Mouse (Mus musculus): ENCODE results near the gene Sec11a. TPM values are rescaled to one million over a fixed set of nuclear protein-coding genes. Genes with fewer than 3 reads are reported as not detected.

The Sec11a gene
- polyA plus RNA-seq, 2 experiments: 50.0 to 89.0 TPM

GRCm38 (mm10) chr7:80897134-80897533, 50.4 kb downstream of the Sec11a start:
- TF ChIP-seq CTCF (IDR thresholded peaks at IDR 0.05; ENCODE audit: low read depth): no peak
- TF ChIP-seq EP300 (IDR thresholded peaks at IDR 0.05; ENCODE audit: low read depth): no peak
- Histone ChIP-seq H3K4me3 (ENCODE audit: insufficient read depth in 1 of 2, low read depth in 2 of 2, low read length in 2 of 2) (no peak overlapping the region), H3K9me3 (ENCODE audit: control insufficient read depth, low read length) (no peaks in the 10 kb centered on the region), H3K4me1 (replicated peaks; ENCODE audit: control insufficient read depth in 2 of 2, insufficient read depth in 2 of 2, low read length in 1 of 2) (peaks cover 3 to 6% of the 10 kb centered on the region in 2 experiments), H3K4me2 (ENCODE audit: low read depth) (no peak overlapping the region), H3K27ac (no peak overlapping the region), H3K36me3 (replicated peaks; ENCODE audit: control insufficient read depth, insufficient read depth, low read depth) (peaks cover 27% of the 10 kb centered on the region), H3K27me3 (ENCODE audit: control insufficient read depth, insufficient read depth, low read length) (no peaks in the 10 kb centered on the region), H3K9ac (replicated peaks) (no peak overlapping the region)
- 78% methylated on average over 7 of the region's 7 CpGs for WGBS (ENCODE audit: insufficient replicate concordance)
- DNase-seq (ENCODE audit: low read depth in 3 of 3, low spot score in 3 of 3) (no peak), ATAC-seq (ENCODE audit: insufficient read depth) (no peak)

- Histone ChIP-seq H3K27me3 (ENCODE audit: control insufficient read depth, insufficient read depth, low read length) (no peaks in the 10 kb centered on the region), H3K9me3 (ENCODE audit: control insufficient read depth, low read length) (no peaks in the 10 kb centered on the region), H3K9ac (replicated peaks) (no peak overlapping the region), H3K36me3 (replicated peaks; ENCODE audit: control insufficient read depth, insufficient read depth, low read depth) (peaks cover 35% of the 10 kb centered on the region), H3K27ac (no peak overlapping the region), H3K4me2 (ENCODE audit: low read depth) (no peak overlapping the region), H3K4me3 (ENCODE audit: insufficient read depth in 1 of 2, low read depth in 2 of 2, low read length in 2 of 2) (no peak overlapping the region), H3K4me1 (replicated peaks; ENCODE audit: control insufficient read depth in 2 of 2, insufficient read depth in 2 of 2, low read length in 1 of 2) (no peaks in the 10 kb centered on the region)
- DNase-seq (ENCODE audit: low read depth in 3 of 3, low spot score in 3 of 3) (no peak), ATAC-seq (ENCODE audit: insufficient read depth) (no peak)
- 82% methylated on average over 14 of the region's 14 CpGs for WGBS (ENCODE audit: insufficient replicate concordance)
- no peak for TF ChIP-seq CTCF (IDR thresholded peaks at IDR 0.05; ENCODE audit: low read depth)
- no peak for TF ChIP-seq EP300 (IDR thresholded peaks at IDR 0.05; ENCODE audit: low read depth)
Observed at GRCm38 (mm10) chr7:80894815-80895519, 52.6 kb downstream of the Sec11a start.

- ATAC-seq (ENCODE audit: insufficient read depth) (no peak), DNase-seq (ENCODE audit: low read depth in 3 of 3, low spot score in 3 of 3) (no peak)
- peaks cover 35% of the 10 kb centered on the region for H3K36me3 ChIP-seq (replicated peaks; ENCODE audit: control insufficient read depth, insufficient read depth, low read depth)
- H3K4me2 ChIP-seq (ENCODE audit: low read depth): no peak overlapping the region
- H3K9me3 ChIP-seq (ENCODE audit: control insufficient read depth, low read length): no peaks in the 10 kb centered on the region
- no peaks in the 10 kb centered on the region; a peak in 1 of 4 replicates for H3K4me1 ChIP-seq (replicated peaks; ENCODE audit: control insufficient read depth in 2 of 2, insufficient read depth in 2 of 2, low read length in 1 of 2)
- no peak for TF ChIP-seq EP300 (IDR thresholded peaks at IDR 0.05; ENCODE audit: low read depth)
- no peak overlapping the region for H3K4me3 ChIP-seq (ENCODE audit: insufficient read depth in 1 of 2, low read depth in 2 of 2, low read length in 2 of 2)
- 79% methylated on average over 7 of the region's 7 CpGs for WGBS (ENCODE audit: insufficient replicate concordance)
- no peak overlapping the region for H3K27ac ChIP-seq
- no peak overlapping the region for H3K9ac ChIP-seq (replicated peaks)
- no peaks in the 10 kb centered on the region for H3K27me3 ChIP-seq (ENCODE audit: control insufficient read depth, insufficient read depth, low read length)
Observed at GRCm38 (mm10) chr7:80894196-80894595, 53.4 kb downstream of the Sec11a start.

- 76% methylated on average over 6 of the region's 6 CpGs for WGBS (ENCODE audit: insufficient replicate concordance)
- H3K4me2 ChIP-seq (ENCODE audit: low read depth): no peak overlapping the region
- no peaks in the 10 kb centered on the region for H3K27me3 ChIP-seq (ENCODE audit: control insufficient read depth, insufficient read depth, low read length)
- H3K27ac ChIP-seq: no peak overlapping the region
- no peak overlapping the region for H3K4me3 ChIP-seq (ENCODE audit: insufficient read depth in 1 of 2, low read depth in 2 of 2, low read length in 2 of 2)
- peaks cover 35% of the 10 kb centered on the region for H3K36me3 ChIP-seq (replicated peaks; ENCODE audit: control insufficient read depth, insufficient read depth, low read depth)
- no peaks in the 10 kb centered on the region for H3K9me3 ChIP-seq (ENCODE audit: control insufficient read depth, low read length)
- TF ChIP-seq CTCF (IDR thresholded peaks at IDR 0.05; ENCODE audit: low read depth) (no peak), EP300 (IDR thresholded peaks at IDR 0.05; ENCODE audit: low read depth) (no peak)
- no peaks in the 10 kb centered on the region; a peak in 1 of 4 replicates for H3K4me1 ChIP-seq (replicated peaks; ENCODE audit: control insufficient read depth in 2 of 2, insufficient read depth in 2 of 2, low read length in 1 of 2)
- ATAC-seq (ENCODE audit: insufficient read depth) (no peak), DNase-seq (ENCODE audit: low read depth in 3 of 3, low spot score in 3 of 3) (no peak)
- H3K9ac ChIP-seq (replicated peaks): no peak overlapping the region
Observed at GRCm38 (mm10) chr7:80893753-80894129, 53.8 kb downstream of the Sec11a start.

GRCm38 (mm10) chr7:80893086-80893752, 54.4 kb downstream of the Sec11a start:
- Histone ChIP-seq H3K27me3 (ENCODE audit: control insufficient read depth, insufficient read depth, low read length) (no peaks in the 10 kb centered on the region), H3K36me3 (replicated peaks; ENCODE audit: control insufficient read depth, insufficient read depth, low read depth) (peaks cover 35% of the 10 kb centered on the region), H3K4me2 (ENCODE audit: low read depth) (no peak overlapping the region), H3K4me3 (ENCODE audit: insufficient read depth in 1 of 2, low read depth in 2 of 2, low read length in 2 of 2) (no peak overlapping the region), H3K9me3 (ENCODE audit: control insufficient read depth, low read length) (no peaks in the 10 kb centered on the region), H3K9ac (replicated peaks) (no peak overlapping the region), H3K4me1 (replicated peaks; ENCODE audit: control insufficient read depth in 2 of 2, insufficient read depth in 2 of 2, low read length in 1 of 2) (no peaks in the 10 kb centered on the region; a peak in 1 of 4 replicates), H3K27ac (no peak overlapping the region)
- ATAC-seq (ENCODE audit: insufficient read depth) (no peak), DNase-seq (ENCODE audit: low read depth in 3 of 3, low spot score in 3 of 3) (no peak)
- WGBS (ENCODE audit: insufficient replicate concordance): 79% methylated on average over 15 of the region's 15 CpGs
- TF ChIP-seq CTCF (IDR thresholded peaks at IDR 0.05; ENCODE audit: low read depth) (no peak), EP300 (IDR thresholded peaks at IDR 0.05; ENCODE audit: low read depth) (no peak)

Data from liver, embryonic 14.5 days (tissue).